Mouse (Mus musculus) embryonic facial prominence, embryonic 13.5 days (tissue): ENCODE results near the gene Slmap. TPM values are rescaled to one million over a fixed set of nuclear protein-coding genes. Genes with fewer than 3 reads are reported as not detected.

Source experiments
- ATAC-seq: fragments of 200-750 bp; cut with Nextera tagmentation; 2 replicates; pipeline ENCODE4 v1.8.0; 2017; ENCODE audit warnings: low read depth; ENCODE audit not compliant: insufficient number of reproducible peaks, insufficient read depth, low FRiP score, low TSS enrichment
- H3K27ac ChIP-seq: fragments of 300-500 bp; sonication (generic); 2 replicates; pipeline ENCODE4 v1.5.1; 2015; ENCODE audit warnings: moderate library complexity, mild to moderate bottlenecking, inconsistent platforms
- H3K27me3 ChIP-seq: fragments of 300-500 bp; sonication (generic); 2 replicates; pipeline ENCODE4 v1.6.1; 2015; ENCODE audit warnings: mild to moderate bottlenecking, inconsistent platforms
- H3K36me3 ChIP-seq: fragments of 300-500 bp; sonication (generic); 2 replicates; pipeline ENCODE4 v1.6.1; 2015; ENCODE audit warnings: mild to moderate bottlenecking, inconsistent platforms
- H3K4me1 ChIP-seq: fragments of 300-500 bp; sonication (generic); 2 replicates; pipeline ENCODE4 v1.6.1; 2015; ENCODE audit warnings: inconsistent platforms
- H3K4me2 ChIP-seq: fragments of 300-500 bp; sonication (generic); 2 replicates; pipeline ENCODE4 v1.6.1; 2015; ENCODE audit warnings: moderate library complexity, mild to moderate bottlenecking, inconsistent platforms
- H3K4me3 ChIP-seq: fragments of 300-500 bp; sonication (generic); 2 replicates; pipeline ENCODE4 v1.5.1; 2015; ENCODE audit warnings: mild to moderate bottlenecking, inconsistent platforms
- H3K9ac ChIP-seq: fragments of 300-500 bp; sonication (generic); 2 replicates; pipeline ENCODE4 v1.6.1; 2015; ENCODE audit warnings: mild to moderate bottlenecking, inconsistent platforms
- H3K9me3 ChIP-seq: fragments of 300-500 bp; sonication (generic); 2 replicates; pipeline ENCODE4 v1.6.1; 2016; ENCODE audit warnings: inconsistent platforms
- WGBS: fragments of 180-500 bp; shearing (Covaris S2); methylation state at CpG from one replicate; pipeline ENCODE4 v1.1.7; 2015; ENCODE audit warnings: mixed read lengths; 5-methylcytosine and 5-hydroxymethylcytosine counted together
- polyA plus RNA-seq: library from polyadenylated mRNA; unstranded; fragments of >200 nt; fragmentation: Nextera tagmentation; extraction: Ambion mirVana; gene quantifications from 2 replicates; pipeline ENCODE4 v1.2.1, GENCODE M21; 2015

Gene Slmap
- polyA plus RNA-seq, 1 experiment from 2014 or later: 17.1 TPM

- no peaks in the 10 kb centered on the region for H3K36me3 ChIP-seq
- WGBS: 5% methylated on average over 2 of the region's 2 CpGs
- no peaks in the 10 kb centered on the region for H3K4me1 ChIP-seq
- ATAC-seq: no peak
- H3K9ac ChIP-seq: no peak overlapping the region
- H3K4me3 ChIP-seq: no peak overlapping the region
- H3K27ac ChIP-seq: no peak overlapping the region
- H3K9me3 ChIP-seq: no peaks in the 10 kb centered on the region
- H3K4me2 ChIP-seq: no peak overlapping the region
- H3K27me3 ChIP-seq: no peaks in the 10 kb centered on the region
These were observed 158.1 kb downstream of the Slmap start for GRCm38 (mm10) chr14:26376652-26377051.

Other genes starting within 250 kb of the Slmap start
- 34.3 and 34.5 TPM in 2 replicates for gene Dennd6a, start 38.9 kb upstream of the Slmap start, polyA plus RNA-seq
- gene Arf4, start 103.1 kb upstream of the Slmap start, polyA plus RNA-seq: 600 and 602 TPM in 2 replicates
- 10.6 and 11.2 TPM in 2 replicates for gene Pde12, start 135.0 kb upstream of the Slmap start, polyA plus RNA-seq
- gene Dnah12, start 158.3 kb upstream of the Slmap start, polyA plus RNA-seq: 0.03 TPM in 2 replicates